Mouse (Mus musculus) forebrain, embryonic 15.5 days (tissue): ENCODE data around the gene Cmtm3. TPM values are rescaled to one million over a fixed set of nuclear protein-coding genes. Genes with fewer than 3 reads are reported as not detected.

Source experiments
- ATAC-seq: fragments of 200-750 bp; cut with Nextera tagmentation; replicated peaks from 2 replicates; pipeline ENCODE4 v1.8.0; 2017; ENCODE audit warnings: mild to moderate bottlenecking, moderate TSS enrichment, moderate library complexity
- H3K27ac ChIP-seq: fragments of 300-500 bp; sonication (generic); replicated peaks from 2 replicates; pipeline ENCODE4 v1.5.1; 2015; ENCODE audit warnings: mild to moderate bottlenecking, inconsistent platforms
- H3K27me3 ChIP-seq: fragments of 300-500 bp; sonication (generic); 2 replicates; pipeline ENCODE4 v1.6.1; 2015; ENCODE audit warnings: inconsistent platforms
- H3K36me3 ChIP-seq: fragments of 300-500 bp; sonication (generic); 2 replicates; pipeline ENCODE4 v1.6.1; 2015; ENCODE audit warnings: mild to moderate bottlenecking, inconsistent platforms
- H3K4me1 ChIP-seq: fragments of 300-500 bp; sonication (generic); 2 replicates; pipeline ENCODE4 v1.6.1; 2015; ENCODE audit warnings: inconsistent platforms
- H3K4me2 ChIP-seq: fragments of 300-500 bp; sonication (generic); replicated peaks from 2 replicates; pipeline ENCODE4 v1.6.1; 2015; ENCODE audit warnings: mild to moderate bottlenecking, inconsistent platforms
- H3K4me3 ChIP-seq: fragments of 300-500 bp; sonication (generic); 2 replicates; pipeline ENCODE4 v1.5.1; 2015; ENCODE audit warnings: mild to moderate bottlenecking, inconsistent platforms
- H3K9ac ChIP-seq: fragments of 300-500 bp; sonication (generic); replicated peaks from 2 replicates; pipeline ENCODE4 v1.6.1; 2015; ENCODE audit warnings: mild to moderate bottlenecking, inconsistent platforms
- H3K9me3 ChIP-seq: fragments of 300-500 bp; sonication (generic); 2 replicates; pipeline ENCODE4 v1.6.1; 2016; ENCODE audit warnings: inconsistent platforms
- WGBS: fragments of 180-500 bp; shearing (Covaris S2); methylation state at CpG from one replicate; pipeline ENCODE4 v1.1.7; 2015; ENCODE audit warnings: mixed read lengths; 5-methylcytosine and 5-hydroxymethylcytosine counted together
- polyA plus RNA-seq: library from polyadenylated mRNA; unstranded; fragments of >200 nt; fragmentation: Nextera tagmentation; extraction: Ambion mirVana; gene quantifications from 2 replicates; pipeline ENCODE4 v1.2.1, GENCODE M21; 2015

The Cmtm3 gene
- polyA plus RNA-seq, 1 experiment from 2014 or later = 34.3 TPM

DNA sequence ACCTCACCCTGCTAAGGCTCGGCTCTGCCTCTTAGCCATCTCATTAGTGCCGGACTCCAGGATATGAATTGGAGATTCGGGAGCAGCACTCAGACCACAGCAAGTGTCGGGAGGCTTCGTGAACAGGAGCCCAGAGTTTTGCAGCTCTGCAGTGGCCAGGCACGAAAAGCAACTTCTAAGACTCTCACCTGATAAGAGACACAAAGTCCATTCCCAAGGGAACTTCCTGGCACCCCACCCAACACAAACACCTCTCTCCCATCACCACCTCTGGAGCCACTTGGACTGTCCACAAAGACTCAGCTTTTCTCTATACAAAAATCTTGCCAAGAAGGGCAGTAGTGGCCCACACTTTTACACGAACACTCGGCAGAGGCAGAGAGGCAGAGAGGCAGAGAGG, 51.0 kb downstream of the Cmtm3 start:
- Histone ChIP-seq H3K36me3 (no peaks in the 10 kb centered on the region), H3K27ac (no peak overlapping the region), H3K9ac (no peak overlapping the region), H3K27me3 (no peaks in the 10 kb centered on the region), H3K4me1 (peaks cover 30% of the 10 kb centered on the region), H3K9me3 (no peaks in the 10 kb centered on the region), H3K4me3 (no peak overlapping the region), H3K4me2 (no peak overlapping the region)
- ATAC-seq = no peak
- 76% methylated on average over 8 of the region's 8 CpGs for WGBS

DNA sequence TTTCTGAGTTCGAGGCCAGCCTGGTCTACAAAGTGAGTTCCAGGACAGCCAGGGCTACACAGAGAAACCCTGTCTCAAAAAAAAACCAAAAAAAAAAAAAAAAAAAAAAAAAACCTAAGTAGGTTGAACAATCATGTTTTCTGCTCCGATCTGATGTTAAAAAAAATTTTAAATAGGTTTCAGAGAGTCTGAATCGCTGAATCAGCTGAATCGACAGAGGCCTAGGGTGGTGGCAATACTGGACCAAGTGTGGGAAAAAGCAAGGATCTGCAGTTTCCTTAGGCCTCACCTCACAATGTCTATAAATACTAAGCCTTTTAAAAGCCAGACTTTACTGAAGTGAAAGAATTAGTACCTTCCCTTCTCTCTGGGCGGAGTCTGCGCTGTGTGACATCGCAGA, 53.9 kb downstream of the Cmtm3 start:
- peaks cover 23% of the 10 kb centered on the region for H3K4me1 ChIP-seq
- 94% methylated on average over 7 of the region's 7 CpGs for WGBS
- no peaks in the 10 kb centered on the region for H3K36me3 ChIP-seq
- H3K27ac ChIP-seq = no peak overlapping the region
- peaks cover 3% of the 10 kb centered on the region; the same call in 1 of the 2 replicates for H3K9me3 ChIP-seq
- no peak for ATAC-seq
- H3K27me3 ChIP-seq = no peaks in the 10 kb centered on the region
- H3K4me2 ChIP-seq = no peak overlapping the region
- no peak overlapping the region for H3K4me3 ChIP-seq
- H3K9ac ChIP-seq = no peak overlapping the region

DNA sequence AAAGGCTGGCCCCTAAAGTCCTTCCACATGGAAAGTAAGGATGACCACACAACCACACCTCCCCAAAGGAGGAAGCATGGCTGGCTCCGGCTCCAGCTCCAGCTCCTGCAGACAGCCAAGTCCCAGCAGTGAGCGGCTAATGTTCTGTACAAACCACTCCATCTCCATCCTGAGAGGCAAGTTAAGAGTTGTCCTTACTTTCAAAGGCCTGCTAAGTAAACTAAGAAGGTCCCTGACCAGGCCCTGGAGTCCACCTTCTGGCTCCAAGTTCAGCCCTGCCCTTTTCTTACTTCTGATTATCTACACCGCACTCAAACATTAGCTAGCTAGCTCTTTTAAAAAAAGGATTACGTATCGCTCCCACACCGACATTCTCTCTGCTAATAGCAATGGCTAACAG, 54.6 kb downstream of the Cmtm3 start:
- Histone ChIP-seq H3K27me3 (no peaks in the 10 kb centered on the region), H3K36me3 (no peaks in the 10 kb centered on the region), H3K9me3 (peaks cover 4% of the 10 kb centered on the region; the same call in 1 of the 2 replicates), H3K4me2 (peak overlapping the region; percentile 81), H3K4me3 (peak overlapping the region; percentile 76; the same call in 1 of the 2 replicates), H3K27ac (no peak overlapping the region), H3K4me1 (peaks cover 23% of the 10 kb centered on the region), H3K9ac (no peak overlapping the region)
- WGBS = 82% methylated on average over 6 of the region's 6 CpGs
- no peak for ATAC-seq

DNA sequence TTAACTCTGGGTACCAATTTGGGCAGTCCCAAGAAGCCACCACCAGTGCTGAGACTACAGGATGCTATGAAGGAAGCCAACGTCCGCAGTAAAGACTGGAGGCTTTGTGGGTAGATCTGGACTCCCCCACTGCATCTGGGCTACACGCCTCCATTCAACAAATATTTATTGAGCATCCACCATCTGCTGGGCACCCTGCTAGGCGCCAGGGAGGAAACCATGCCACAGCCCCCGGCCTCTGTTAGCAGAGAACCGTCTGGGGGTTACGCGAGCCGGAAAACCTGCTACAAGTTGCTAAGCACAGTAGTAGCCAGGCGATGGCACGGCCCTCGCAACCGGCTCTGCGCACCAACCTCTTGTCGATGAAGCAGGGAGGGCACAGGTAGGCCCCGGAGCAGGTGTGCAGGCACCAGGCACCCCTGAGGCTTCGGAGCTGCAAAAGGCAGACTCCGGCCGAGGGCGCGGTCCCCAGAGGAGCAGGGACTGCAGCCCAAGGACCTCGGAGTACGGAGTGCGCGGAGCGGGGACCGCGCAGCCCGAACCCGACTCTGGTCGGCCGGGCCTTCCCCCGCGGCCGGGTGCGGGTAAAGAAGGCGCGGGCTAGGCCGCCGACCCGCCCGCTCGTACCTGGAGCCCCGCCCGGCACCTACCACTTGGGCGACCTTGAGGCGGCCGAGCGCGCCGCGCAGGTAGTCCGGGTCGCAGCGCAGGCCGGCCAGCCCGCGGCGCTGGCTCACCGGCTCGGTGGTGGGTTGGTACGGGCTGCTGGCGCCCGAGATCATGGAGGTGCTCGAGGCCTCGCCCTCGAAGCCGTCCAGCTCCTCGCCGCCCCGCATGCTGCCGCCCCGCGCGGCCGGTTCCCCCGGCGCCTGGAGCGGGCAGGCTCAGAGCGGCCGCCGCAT, 55.8 kb downstream of the Cmtm3 start:
- Histone ChIP-seq H3K9me3 (peaks cover 4% of the 10 kb centered on the region; the same call in 1 of the 2 replicates), H3K9ac (peak overlapping the region; percentile 80), H3K4me1 (peaks cover 23% of the 10 kb centered on the region), H3K4me3 (peak overlapping the region; percentile 76), H3K27me3 (no peaks in the 10 kb centered on the region), H3K27ac (peak overlapping the region; percentile 79), H3K36me3 (no peaks in the 10 kb centered on the region), H3K4me2 (peak overlapping the region; percentile 81)
- peak; percentile 81 for ATAC-seq
- WGBS = under 1% methylated on average over 79 of the region's 82 CpGs

DNA sequence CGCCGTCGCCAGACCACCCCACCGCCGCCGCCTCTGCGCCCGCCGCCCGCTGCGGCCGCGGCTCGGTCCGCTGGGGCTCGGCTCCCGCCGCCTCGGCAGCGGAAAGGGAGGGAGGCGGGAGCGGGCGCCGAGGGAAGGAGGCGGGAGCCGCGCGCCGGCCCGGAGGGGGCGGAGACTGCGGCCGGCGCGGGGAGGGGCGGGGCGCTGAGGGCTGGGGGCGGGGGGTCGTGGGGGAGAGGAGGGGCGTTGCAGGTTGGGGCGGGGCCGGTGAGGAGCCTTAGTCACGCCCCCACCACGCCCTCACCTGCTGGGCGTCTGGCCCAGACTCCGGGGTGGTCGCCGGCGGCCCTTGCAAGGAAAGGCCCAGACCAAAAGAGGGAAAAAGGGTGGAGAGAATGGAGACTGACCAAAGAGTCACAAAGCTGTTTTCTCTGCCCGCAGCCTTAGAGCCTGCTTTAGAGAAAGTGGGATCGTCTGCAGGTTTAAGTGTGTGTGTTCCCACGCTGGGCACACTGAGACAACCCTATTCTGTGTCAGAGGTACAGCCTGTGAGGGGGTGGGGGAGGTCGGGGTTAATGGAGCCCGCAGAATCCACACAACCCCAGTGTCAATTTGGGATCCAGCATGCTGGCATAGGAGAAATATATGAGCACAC, 56.6 kb downstream of the Cmtm3 start, which contains the start of gene Cmtm4:
Gene Cmtm4, minus strand, starts transcription at position 105 of the 655 bp plus-strand sequence.
- Histone ChIP-seq H3K27ac (peak within 1 kb of the TSS; percentile 79), H3K4me1 (peaks cover 23% of the 10 kb centered on the region), H3K4me3 (peak within 1 kb of the TSS; percentile 76), H3K9me3 (peaks cover 4% of the 10 kb centered on the region; the same call in 1 of the 2 replicates), H3K27me3 (no peaks in the 10 kb centered on the region), H3K36me3 (no peaks in the 10 kb centered on the region), H3K9ac (peak within 1 kb of the TSS; percentile 80), H3K4me2 (peak within 1 kb of the TSS; percentile 81)
- WGBS = 2% methylated on average over 43 of the region's 54 CpGs
- ATAC-seq = peak; percentile 79

Other genes starting within 250 kb of the Cmtm3 start
- 9.0 and 9.3 TPM in 2 replicates for gene Cdh5, start 237.8 kb upstream of the Cmtm3 start, polyA plus RNA-seq
- gene Bean1, start 169.0 kb upstream of the Cmtm3 start, polyA plus RNA-seq = 2.1 and 2.2 TPM in 2 replicates
- gene Tk2, start 90.9 kb upstream of the Cmtm3 start, polyA plus RNA-seq = 46.8 and 50.8 TPM in 2 replicates
- 31.9 and 37.6 TPM in 2 replicates for gene Cklf, start 88.5 kb upstream of the Cmtm3 start, polyA plus RNA-seq
- not detected in 2 replicates for gene Cmtm2a, start 46.2 kb upstream of the Cmtm3 start, polyA plus RNA-seq
- not detected in 2 replicates for gene Gm45711, start 29.3 kb upstream of the Cmtm3 start, polyA plus RNA-seq
- not detected in 2 replicates for gene Cmtm1, start 29.3 kb upstream of the Cmtm3 start, polyA plus RNA-seq
- gene Gm11020, start 17.8 kb upstream of the Cmtm3 start, polyA plus RNA-seq = not detected in 2 replicates
- not detected in 2 replicates for gene Cmtm2b, start 17.2 kb upstream of the Cmtm3 start, polyA plus RNA-seq
- 2.6 and 2.9 TPM in 2 replicates for gene Cmtm4, start 56.4 kb downstream of the Cmtm3 start, polyA plus RNA-seq
- gene Dync1li2, start 103.6 kb downstream of the Cmtm3 start, polyA plus RNA-seq = 124 and 128 TPM in 2 replicates
- gene Terb1, start 170.5 kb downstream of the Cmtm3 start, polyA plus RNA-seq = 0.17 and 0.19 TPM in 2 replicates
- gene Nae1, start 195.2 kb downstream of the Cmtm3 start, polyA plus RNA-seq = 116 and 124 TPM in 2 replicates
- gene Car7, start 195.3 kb downstream of the Cmtm3 start, polyA plus RNA-seq = 1.7 and 2.0 TPM in 2 replicates